Mouse (Mus musculus) E14TG2a.4 (cell line): ENCODE data around the gene Cacna1d.

Experiments
- CTCF ChIP-seq: conservative IDR thresholded peaks from 2 replicates; pipeline ENCODE4 v1.5.1; 2014; ENCODE audit warnings: low read length
- NANOG ChIP-seq: IDR thresholded peaks from 2 replicates; pipeline ENCODE4 v1.6.1; 2014; ENCODE audit warnings: borderline replicate concordance, low read length, mixed read lengths
- POU5F1 ChIP-seq: IDR thresholded peaks from 2 replicates; pipeline ENCODE4 v1.6.1; 2014; ENCODE audit warnings: low read length, borderline replicate concordance

DNA sequence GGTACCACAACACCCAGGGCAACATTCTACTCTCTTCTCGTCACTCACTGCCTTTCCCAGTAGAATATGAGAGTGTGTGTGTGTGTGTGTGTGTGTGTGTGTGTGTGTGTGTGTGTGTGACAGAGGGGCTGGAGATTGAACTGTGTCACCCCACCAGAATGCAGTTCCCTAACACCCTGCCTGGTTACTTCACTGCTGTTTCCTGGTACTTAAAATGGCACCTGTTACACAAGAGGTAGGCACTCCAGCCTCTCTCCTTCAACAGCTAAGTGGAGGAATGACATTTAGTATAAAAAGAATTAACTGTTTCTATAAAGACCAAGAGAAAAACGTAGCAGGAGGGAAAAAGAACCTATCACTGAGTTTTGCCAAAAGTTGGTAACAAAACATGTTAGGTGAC lies 238.4 kb downstream of the Cacna1d start:
- TF ChIP-seq CTCF (no peak), POU5F1 (no peak), NANOG (no peak)
